Mouse (Mus musculus): ENCODE measurements around the gene Slc29a3. TPM values are rescaled to one million over a fixed set of nuclear protein-coding genes. Genes with fewer than 3 reads are reported as not detected.
A peak's percentile ranks its signal among the peaks of the same experiment; 100 is the strongest.
"Not testable (repeated sequence)": the region's sequence is repeated elsewhere in the genome, so short reads cannot be mapped to it uniquely, and the experiment has no call there.

The Slc29a3 gene
- polyA plus RNA-seq, 1 experiment from 2014 or later, result 14.8 TPM

DNA sequence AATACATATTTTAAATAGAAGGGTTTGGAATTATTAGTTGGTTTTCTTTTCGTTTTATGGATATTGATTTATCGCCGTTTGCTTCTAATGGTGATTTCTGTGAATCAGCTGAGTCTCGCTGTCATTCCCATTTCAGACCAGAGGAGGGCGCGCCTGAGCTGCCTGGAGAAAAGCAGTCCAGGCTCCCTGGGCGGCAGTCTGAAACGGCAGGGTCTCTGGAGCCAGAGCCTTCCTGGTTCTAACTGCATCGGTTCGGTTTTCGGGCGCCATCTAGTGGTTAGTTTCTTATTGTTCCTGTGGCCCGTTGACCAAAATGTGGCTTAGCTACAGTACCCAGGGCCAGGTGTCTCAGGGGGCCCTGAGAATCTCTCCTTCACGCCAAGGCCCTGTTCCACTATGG is 7.8 kb upstream of the Slc29a3 start:
- Histone ChIP-seq H3K9me3 (0 out of 2 replicates have a peak, but pooled peaks cover 5% of the 10 kb centered on the region), H3K4me1 (no peaks in the 10 kb centered on the region), H3K4me3 (no peak overlapping the region), H3K27ac (no peak overlapping the region), H3K4me2 (no peak overlapping the region), H3K27me3 (no peaks in the 10 kb centered on the region), H3K9ac (no peak overlapping the region), H3K36me3 (peaks cover 6% of the 10 kb centered on the region)
- 9% methylated on average over 14 of the region's 14 CpGs for WGBS
- peak; percentile 61; the same call in 1 of the 2 replicates for ATAC-seq (ENCODE audit: insufficient number of reproducible peaks, insufficient read depth, low FRiP score, low TSS enrichment, low read depth)

DNA sequence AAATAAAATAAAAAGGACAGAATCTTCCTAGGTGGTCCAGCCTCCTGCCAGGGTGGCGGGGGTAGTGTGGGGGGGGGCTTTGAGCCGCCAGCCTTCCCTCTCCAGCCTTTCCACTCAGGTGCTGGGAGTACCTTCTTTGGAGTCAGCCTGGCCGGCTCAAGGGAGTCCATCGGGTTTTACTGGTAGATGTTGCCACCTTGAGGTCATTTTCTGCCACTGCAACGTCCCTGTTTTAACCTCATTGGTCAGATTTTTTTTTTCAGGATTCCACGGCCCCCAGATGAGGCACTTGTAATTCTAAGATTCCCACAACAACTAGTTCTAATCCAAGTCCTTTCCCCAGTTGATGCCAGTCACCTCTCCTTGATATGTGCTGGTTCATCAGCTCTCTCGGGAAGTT is 4.4 kb upstream of the Slc29a3 start:
- Histone ChIP-seq H3K27me3 (no peaks in the 10 kb centered on the region), H3K4me1 (peaks cover 7% of the 10 kb centered on the region), H3K36me3 (no peaks in the 10 kb centered on the region), H3K9me3 (0 out of 2 replicates have a peak, but pooled peaks cover 5% of the 10 kb centered on the region), H3K4me3 (no peak overlapping the region), H3K27ac (no peak overlapping the region), H3K4me2 (no peak overlapping the region), H3K9ac (no peak overlapping the region)
- ATAC-seq (ENCODE audit: insufficient number of reproducible peaks, insufficient read depth, low FRiP score, low TSS enrichment, low read depth), result no peak
- 7% methylated on average over 7 of the region's 7 CpGs for WGBS

DNA sequence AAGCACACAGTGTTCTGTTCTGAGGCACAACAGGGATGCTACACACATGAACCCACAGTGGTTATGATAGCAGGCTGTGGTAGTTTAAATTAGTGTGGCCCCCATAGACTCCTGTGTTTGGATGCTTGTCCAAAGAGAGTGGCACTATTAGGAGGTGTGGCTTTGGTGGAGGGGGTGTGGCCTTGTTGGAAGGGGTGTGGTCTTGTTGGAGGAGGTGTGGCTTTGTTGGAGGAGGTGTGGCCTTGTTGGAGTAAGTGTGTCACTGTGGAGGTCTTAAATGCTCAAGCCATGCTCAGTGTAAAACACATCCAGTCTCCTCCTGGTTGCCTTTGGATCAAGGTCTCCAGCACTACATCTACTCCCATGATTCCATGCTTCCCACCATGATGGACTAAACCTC is 3.6 kb upstream of the Slc29a3 start:
- Histone ChIP-seq H3K27me3 (no peaks in the 10 kb centered on the region), H3K9me3 (0 out of 2 replicates have a peak, but pooled peaks cover 5% of the 10 kb centered on the region), H3K9ac (no peak overlapping the region), H3K36me3 (no peaks in the 10 kb centered on the region), H3K27ac (no peak overlapping the region), H3K4me2 (no peak overlapping the region), H3K4me1 (peaks cover 16% of the 10 kb centered on the region), H3K4me3 (no peak overlapping the region)
- ATAC-seq (ENCODE audit: insufficient number of reproducible peaks, insufficient read depth, low FRiP score, low TSS enrichment, low read depth), result no peak

DNA sequence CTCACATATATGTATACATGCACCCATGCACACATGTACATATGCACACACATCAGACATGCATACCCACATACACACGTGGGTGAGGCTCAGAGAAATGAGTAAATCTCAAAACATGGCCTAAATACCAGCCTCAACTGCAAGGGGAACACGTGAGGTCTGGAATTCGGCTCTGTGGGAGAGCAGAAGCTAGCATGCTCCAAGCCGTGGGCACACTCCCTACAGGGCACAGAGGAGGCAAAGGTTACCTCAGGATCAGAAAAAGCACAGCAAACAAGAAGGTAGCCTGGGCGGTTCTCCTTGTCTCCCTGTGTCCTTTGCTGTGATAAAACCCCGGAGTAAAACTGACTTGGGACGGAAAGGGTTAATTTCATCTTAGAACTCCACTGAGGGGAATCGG is 1.3 kb upstream of the Slc29a3 start:
- WGBS, result 76% methylated on average over 8 of the region's 8 CpGs
- H3K4me2 ChIP-seq, result no peak overlapping the region
- no peak overlapping the region for H3K27ac ChIP-seq
- H3K4me1 ChIP-seq, result peaks cover 24% of the 10 kb centered on the region
- no peaks in the 10 kb centered on the region for H3K27me3 ChIP-seq
- H3K36me3 ChIP-seq, result peaks cover 17% of the 10 kb centered on the region
- H3K4me3 ChIP-seq, result no peak overlapping the region
- ATAC-seq (ENCODE audit: insufficient number of reproducible peaks, insufficient read depth, low FRiP score, low TSS enrichment, low read depth), result no peak
- 0 out of 2 replicates have a peak, but pooled peaks cover 5% of the 10 kb centered on the region for H3K9me3 ChIP-seq
- H3K9ac ChIP-seq, result no peak overlapping the region

DNA sequence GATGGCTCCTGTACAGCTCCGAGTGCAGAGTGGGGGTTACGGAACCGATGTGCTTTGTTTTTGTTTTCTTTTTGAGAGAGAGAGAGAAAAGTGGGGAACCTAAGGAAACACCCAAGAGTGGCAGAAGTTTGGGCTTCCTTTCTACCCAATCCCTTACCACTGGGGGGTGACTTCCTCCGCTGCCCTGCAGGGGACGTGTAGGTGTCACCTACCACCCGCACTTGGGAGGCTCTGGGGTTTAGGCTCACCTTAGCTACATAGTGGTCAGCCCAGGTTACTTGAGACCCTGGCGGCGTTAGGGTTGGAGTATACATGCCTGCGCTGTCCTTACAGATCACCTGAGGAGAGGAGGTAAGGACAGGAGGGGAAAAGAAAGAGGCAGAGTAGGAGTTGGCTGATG is 667 bp upstream of the Slc29a3 start:
- 70% methylated on average over 9 of the region's 9 CpGs for WGBS
- H3K9ac ChIP-seq, result peak overlapping the region; percentile 88
- H3K4me2 ChIP-seq, result peak overlapping the region; percentile 72
- no peaks in the 10 kb centered on the region for H3K27me3 ChIP-seq
- H3K36me3 ChIP-seq, result peaks cover 23% of the 10 kb centered on the region
- peaks cover 29% of the 10 kb centered on the region for H3K4me1 ChIP-seq
- ATAC-seq (ENCODE audit: insufficient number of reproducible peaks, insufficient read depth, low FRiP score, low TSS enrichment, low read depth), result no peak
- 0 out of 2 replicates have a peak, but pooled peaks cover 5% of the 10 kb centered on the region for H3K9me3 ChIP-seq
- H3K27ac ChIP-seq, result peak overlapping the region; percentile 72; the same call in 1 of the 2 replicates
- H3K4me3 ChIP-seq, result no peak overlapping the region

DNA sequence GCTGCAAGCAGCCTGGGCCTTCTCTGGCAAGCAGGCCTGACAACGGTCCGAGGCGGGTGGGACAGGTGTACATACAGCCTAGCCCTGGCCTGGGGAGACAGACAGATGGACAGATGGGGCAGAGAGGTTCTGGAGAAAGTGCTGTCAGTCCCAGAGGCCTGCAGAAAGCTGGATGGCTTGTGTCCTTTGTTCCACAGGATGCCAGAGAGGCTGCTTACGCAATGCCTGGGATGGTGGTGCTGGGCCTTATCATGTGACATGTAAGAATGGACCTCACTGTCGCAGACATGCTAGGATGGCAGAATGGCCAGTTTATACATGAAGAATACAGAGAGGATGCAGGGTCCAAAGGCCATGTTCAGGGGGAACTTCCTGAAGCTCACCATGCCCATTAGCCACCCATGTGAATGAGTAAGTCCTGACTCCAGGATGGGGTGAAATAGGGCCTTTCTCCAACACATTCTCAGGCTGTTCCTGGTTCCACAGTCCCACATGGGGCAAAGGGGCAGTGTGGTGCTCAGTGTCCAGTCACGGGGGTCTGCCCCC is 4.9 kb downstream of the Slc29a3 start:
- Histone ChIP-seq H3K4me2 (no peak overlapping the region), H3K4me3 (no peak overlapping the region), H3K9me3 (no peaks in the 10 kb centered on the region), H3K4me1 (peaks cover 22% of the 10 kb centered on the region), H3K9ac (peak overlapping the region; percentile 49), H3K27me3 (no peaks in the 10 kb centered on the region), H3K36me3 (peaks cover 56% of the 10 kb centered on the region), H3K27ac (no peak overlapping the region)
- no peak for ATAC-seq (ENCODE audit: insufficient number of reproducible peaks, insufficient read depth, low FRiP score, low TSS enrichment, low read depth)
- 90% methylated on average over 6 of the region's 6 CpGs for whole genome bisulfite sequencing

DNA sequence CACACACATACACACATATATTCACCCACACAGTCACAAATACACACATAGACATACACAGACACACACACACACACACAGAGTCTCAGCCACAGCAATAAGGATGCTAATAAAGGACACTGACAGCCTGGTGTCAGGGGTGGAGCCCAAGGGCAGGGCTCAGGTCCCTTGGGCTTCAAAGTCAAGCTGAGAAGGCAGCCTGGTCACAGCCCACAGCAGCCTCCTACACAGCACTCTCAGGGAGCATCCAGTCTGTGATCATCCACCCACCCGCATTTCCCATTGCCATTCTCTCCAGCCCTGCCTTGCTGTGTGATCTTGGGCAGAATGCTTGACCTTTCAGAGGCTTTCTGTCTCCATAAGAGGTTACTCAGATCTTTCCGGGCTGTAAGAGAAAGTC is 6.1 kb downstream of the Slc29a3 start:
- Histone ChIP-seq H3K27me3 (no peaks in the 10 kb centered on the region), H3K4me3 (no peak overlapping the region), H3K4me2 (no peak overlapping the region), H3K36me3 (peaks cover 67% of the 10 kb centered on the region), H3K4me1 (peaks cover 17% of the 10 kb centered on the region), H3K27ac (no peak overlapping the region), H3K9ac (no peak overlapping the region), H3K9me3 (no peaks in the 10 kb centered on the region)
- no peak for ATAC-seq (ENCODE audit: insufficient number of reproducible peaks, insufficient read depth, low FRiP score, low TSS enrichment, low read depth)
- 73% methylated on average over 2 of the region's 2 CpGs for WGBS

DNA sequence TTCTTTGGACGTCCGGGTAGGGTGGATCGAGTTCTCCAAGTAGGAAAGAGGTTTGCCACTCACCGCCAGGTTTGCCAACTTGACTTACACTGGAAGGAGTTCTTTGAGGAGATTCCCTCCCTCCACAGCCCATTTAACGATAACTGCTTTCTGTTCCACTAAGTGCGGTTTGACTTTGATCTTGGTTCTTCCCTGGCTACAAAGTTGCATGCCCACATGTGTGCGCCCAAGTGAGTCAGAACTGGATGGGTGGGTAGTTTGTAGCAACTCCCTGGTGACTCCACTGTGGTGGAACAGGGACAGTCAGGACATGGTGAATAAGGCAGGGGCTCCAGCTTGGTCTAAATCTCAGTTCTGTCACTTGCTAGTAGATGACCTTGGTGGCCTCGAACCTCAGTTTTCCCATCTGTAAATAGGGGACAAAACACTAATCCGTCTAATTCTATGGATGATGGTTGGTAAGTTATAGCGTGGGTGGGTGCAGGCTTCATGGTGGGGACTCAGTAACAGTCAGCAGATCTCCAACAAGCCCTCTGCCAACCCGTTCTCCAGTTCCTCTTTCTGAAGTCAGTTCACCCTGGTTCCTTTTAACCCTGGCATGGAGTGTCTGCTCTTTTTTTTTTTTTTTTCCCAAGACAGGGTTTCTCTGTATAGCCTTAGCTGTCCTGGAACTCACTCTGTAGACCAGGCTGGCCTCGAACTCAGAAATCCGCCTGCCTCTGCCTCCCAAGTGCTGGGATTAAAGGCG is 7.9 kb downstream of the Slc29a3 start:
- no peak overlapping the region for H3K9ac ChIP-seq
- H3K27me3 ChIP-seq, result no peaks in the 10 kb centered on the region
- no peaks in the 10 kb centered on the region for H3K9me3 ChIP-seq
- WGBS, result 86% methylated on average over 14 of the region's 14 CpGs
- no peak overlapping the region for H3K27ac ChIP-seq
- no peak overlapping the region for H3K4me3 ChIP-seq
- peaks cover 9% of the 10 kb centered on the region for H3K4me1 ChIP-seq
- H3K36me3 ChIP-seq, result peaks cover 58% of the 10 kb centered on the region
- no peak overlapping the region for H3K4me2 ChIP-seq
- ATAC-seq (ENCODE audit: insufficient number of reproducible peaks, insufficient read depth, low FRiP score, low TSS enrichment, low read depth), result no peak

DNA sequence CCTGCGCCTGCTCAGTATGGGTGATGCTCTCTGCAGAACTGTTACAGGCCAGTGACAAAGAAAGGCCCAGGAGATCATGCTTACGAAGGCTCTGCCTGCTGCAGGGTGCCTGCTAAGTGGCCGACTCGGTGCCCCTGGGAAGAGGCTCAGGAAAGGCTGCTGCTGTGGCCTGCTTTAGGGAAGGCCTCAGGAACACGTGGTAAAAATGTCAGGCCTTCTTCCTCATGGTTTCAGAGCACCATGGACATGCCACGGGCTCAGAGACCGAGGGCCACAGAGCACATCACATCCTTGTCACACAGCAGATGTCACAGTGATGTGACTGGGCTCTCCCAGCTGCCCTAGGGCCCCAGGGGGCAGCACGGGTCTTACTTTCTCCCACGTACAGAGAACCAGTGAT is 8.9 kb downstream of the Slc29a3 start:
- Histone ChIP-seq H3K4me2 (no peak overlapping the region), H3K4me1 (peaks cover 2% of the 10 kb centered on the region), H3K9ac (no peak overlapping the region), H3K9me3 (no peaks in the 10 kb centered on the region), H3K27ac (no peak overlapping the region), H3K27me3 (no peaks in the 10 kb centered on the region), H3K36me3 (peaks cover 47% of the 10 kb centered on the region), H3K4me3 (no peak overlapping the region)
- WGBS, result 57% methylated on average over 9 of the region's 9 CpGs
- no peak for ATAC-seq (ENCODE audit: insufficient number of reproducible peaks, insufficient read depth, low FRiP score, low TSS enrichment, low read depth)

DNA sequence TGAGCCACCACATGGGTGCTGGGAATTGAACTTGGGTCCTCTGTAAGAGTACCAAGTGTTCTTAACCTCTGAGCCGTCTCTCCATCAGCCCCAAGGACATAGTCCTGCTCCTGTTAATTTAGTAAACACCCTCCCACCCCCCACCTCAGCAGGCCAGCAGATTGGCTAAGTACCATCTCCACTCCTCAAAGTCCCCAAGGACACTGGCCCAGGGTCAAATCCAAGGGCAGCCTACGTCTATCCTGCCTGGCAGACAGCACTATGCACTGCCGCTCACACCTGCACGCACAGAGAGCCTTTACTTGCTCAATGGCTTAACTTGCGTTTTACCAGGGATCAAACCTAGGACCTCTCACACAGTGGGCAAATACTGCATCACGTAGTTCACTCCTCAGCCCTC is 9.7 kb downstream of the Slc29a3 start:
- Histone ChIP-seq H3K4me1 (no peaks in the 10 kb centered on the region; the same call in 1 of the 2 replicates), H3K9me3 (no peaks in the 10 kb centered on the region), H3K9ac (no peak overlapping the region), H3K4me2 (no peak overlapping the region), H3K4me3 (no peak overlapping the region), H3K27me3 (no peaks in the 10 kb centered on the region), H3K36me3 (peaks cover 41% of the 10 kb centered on the region), H3K27ac (no peak overlapping the region)
- no peak for ATAC-seq (ENCODE audit: insufficient number of reproducible peaks, insufficient read depth, low FRiP score, low TSS enrichment, low read depth)
- WGBS, result 80% methylated on average over 6 of the region's 6 CpGs

DNA sequence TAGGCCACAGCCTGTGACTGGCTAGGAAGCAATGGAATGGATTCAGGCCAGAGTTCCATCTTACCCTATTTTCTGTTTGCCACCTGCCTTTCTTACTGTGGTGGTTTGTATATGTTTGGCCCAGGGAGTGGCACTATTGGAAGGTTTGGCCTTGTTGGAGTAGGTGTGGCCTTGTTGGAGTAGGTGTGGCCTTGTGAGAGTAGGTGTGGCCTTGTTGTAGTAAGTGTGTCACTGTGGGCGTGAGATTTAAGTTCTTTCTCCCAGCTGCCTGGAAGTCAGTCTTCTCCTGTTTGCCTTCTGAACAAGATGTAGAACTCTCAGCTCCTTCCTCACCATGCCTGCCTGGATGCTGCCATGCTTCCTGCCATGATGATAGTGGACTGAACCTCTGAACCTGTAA is 10.3 kb downstream of the Slc29a3 start:
- H3K4me1 ChIP-seq; H3K4me3 ChIP-seq; H3K9ac ChIP-seq; H3K4me2 ChIP-seq; ATAC-seq (ENCODE audit: insufficient number of reproducible peaks, insufficient read depth, low FRiP score, low TSS enrichment, low read depth); H3K27ac ChIP-seq; H3K9me3 ChIP-seq; H3K27me3 ChIP-seq: not testable (repeated sequence)
- peaks cover 38% of the 10 kb centered on the region for H3K36me3 ChIP-seq
- 82% methylated on average over 1 of the region's 1 CpGs for WGBS

DNA sequence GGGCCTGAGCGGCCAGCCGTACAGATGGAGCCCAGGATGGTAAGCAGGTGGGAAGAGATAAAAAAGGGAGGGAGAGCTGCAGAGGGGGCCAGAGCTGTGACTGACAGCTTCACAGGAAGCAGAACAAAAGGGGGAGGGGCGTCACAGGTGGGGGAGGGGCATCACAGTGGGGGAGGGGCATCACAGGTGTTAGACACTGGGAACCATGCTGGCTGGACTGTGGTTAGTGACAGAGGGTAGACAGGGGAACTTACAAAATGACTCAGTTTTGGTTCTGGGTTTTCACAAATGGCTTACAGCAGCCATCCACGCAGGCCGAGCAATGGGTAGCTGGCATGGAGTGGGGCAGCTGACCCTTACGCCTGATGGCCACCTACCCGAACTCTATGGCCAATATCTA is 11.2 kb downstream of the Slc29a3 start:
- WGBS, result 84% methylated on average over 7 of the region's 7 CpGs
- H3K27me3 ChIP-seq, result no peaks in the 10 kb centered on the region
- no peaks in the 10 kb centered on the region for H3K4me1 ChIP-seq
- no peaks in the 10 kb centered on the region for H3K9me3 ChIP-seq
- no peak overlapping the region for H3K9ac ChIP-seq
- H3K36me3 ChIP-seq, result peaks cover 44% of the 10 kb centered on the region
- ATAC-seq (ENCODE audit: insufficient number of reproducible peaks, insufficient read depth, low FRiP score, low TSS enrichment, low read depth), result no peak
- no peak overlapping the region for H3K27ac ChIP-seq
- no peak overlapping the region for H3K4me3 ChIP-seq
- no peak overlapping the region for H3K4me2 ChIP-seq

Measured in embryonic facial prominence, embryonic 13.5 days (tissue).